Mouse (Mus musculus): ENCODE measurements around the gene Mup20. TPM values are rescaled to one million over a fixed set of nuclear protein-coding genes. Genes with fewer than 3 reads are reported as not detected.
"Not testable (repeated sequence)": the region's sequence is repeated elsewhere in the genome, so short reads cannot be mapped to it uniquely, and the experiment has no call there.

Mup20 gene
- total RNA-seq (2014; fragmentation: Nextera tagmentation): not detected in 2 replicates
- not detected in 2 replicates for total RNA-seq (2017)

- not testable (repeated sequence) for ATAC-seq (replicated peaks; ENCODE audit: low FRiP score, low TSS enrichment, poor library complexity, severe bottlenecking)
Observed at GRCm38 (mm10) chr4:62054058-62054457, at the start of gene Mup20. TSS of gene Mup20 (minus strand) at chr4:62054158.

- ATAC-seq (replicated peaks; ENCODE audit: low FRiP score, low TSS enrichment, poor library complexity, severe bottlenecking): not testable (repeated sequence)
Observed at GRCm38 (mm10) chr4:62103366-62103765, 49.4 kb upstream of the Mup20 start.

GRCm38 (mm10) chr4:62087953-62088352, 34.0 kb upstream of the Mup20 start:
- no peak for ATAC-seq (replicated peaks; ENCODE audit: low FRiP score, low TSS enrichment, poor library complexity, severe bottlenecking)

- no peak for ATAC-seq (replicated peaks; ENCODE audit: low FRiP score, low TSS enrichment, poor library complexity, severe bottlenecking)
Observed at GRCm38 (mm10) chr4:62087241-62087640, 33.3 kb upstream of the Mup20 start, which contains the start of gene Mup3. TSS of gene Mup3 (minus strand) at chr4:62087342.

- no peak for ATAC-seq (replicated peaks; ENCODE audit: low FRiP score, low TSS enrichment, poor library complexity, severe bottlenecking)
Observed at GRCm38 (mm10) chr4:62082755-62083154, 28.8 kb upstream of the Mup20 start.

GRCm38 (mm10) chr4:62075126-62075525, 21.2 kb upstream of the Mup20 start:
- no peak for ATAC-seq (replicated peaks; ENCODE audit: low FRiP score, low TSS enrichment, poor library complexity, severe bottlenecking)

- ATAC-seq (replicated peaks; ENCODE audit: low FRiP score, low TSS enrichment, poor library complexity, severe bottlenecking): not testable (repeated sequence)
Observed at GRCm38 (mm10) chr4:62054780-62055179, 822 bp upstream of the Mup20 start.

- no peak for ATAC-seq (replicated peaks; ENCODE audit: low FRiP score, low TSS enrichment, poor library complexity, severe bottlenecking)
Observed at GRCm38 (mm10) chr4:62026281-62026680, 27.7 kb downstream of the Mup20 start.

GRCm38 (mm10) chr4:62024256-62024959, 29.6 kb downstream of the Mup20 start:
- no peak for ATAC-seq (replicated peaks; ENCODE audit: low FRiP score, low TSS enrichment, poor library complexity, severe bottlenecking)

GRCm38 (mm10) chr4:62023646-62024045, 30.3 kb downstream of the Mup20 start:
- ATAC-seq (replicated peaks; ENCODE audit: low FRiP score, low TSS enrichment, poor library complexity, severe bottlenecking): no peak

- ATAC-seq (replicated peaks; ENCODE audit: low FRiP score, low TSS enrichment, poor library complexity, severe bottlenecking): no peak
Observed at GRCm38 (mm10) chr4:62023120-62023519, 30.8 kb downstream of the Mup20 start.

GRCm38 (mm10) chr4:62020511-62020910, 33.4 kb downstream of the Mup20 start:
- not testable (repeated sequence) for ATAC-seq (replicated peaks; ENCODE audit: low FRiP score, low TSS enrichment, poor library complexity, severe bottlenecking)

Other genes with a start within 250 kb of the Mup20 start
- gene Mup5, start 218.9 kb downstream of the Mup20 start, total RNA-seq (2014; fragmentation: Nextera tagmentation): not detected in 2 replicates
- gene Mup5, start 218.9 kb downstream of the Mup20 start, total RNA-seq (2017): not detected in 2 replicates
- gene Mup3, start 33.2 kb upstream of the Mup20 start, total RNA-seq (2014; fragmentation: Nextera tagmentation): not detected in 2 replicates
- not detected in 2 replicates for gene Mup3, start 33.2 kb upstream of the Mup20 start, total RNA-seq (2017)
- not detected in 2 replicates for gene Mup21, start 96.7 kb upstream of the Mup20 start, total RNA-seq (2014; fragmentation: Nextera tagmentation)
- gene Mup21, start 96.7 kb upstream of the Mup20 start, total RNA-seq (2017): not detected in 2 replicates
- gene Zfp37, start 176.9 kb upstream of the Mup20 start, total RNA-seq (2014; fragmentation: Nextera tagmentation): not detected in 2 replicates
- gene Zfp37, start 176.9 kb upstream of the Mup20 start, total RNA-seq (2017): not detected in 2 replicates
- gene Slc31a2, start 208.4 kb upstream of the Mup20 start, total RNA-seq (2014; fragmentation: Nextera tagmentation): 1.2 TPM in 1 of 2 replicates, not detected in the other
- gene Slc31a2, start 208.4 kb upstream of the Mup20 start, total RNA-seq (2017): 0.84 and 1.8 TPM in 2 replicates

All from megakaryocyte-erythroid progenitor cell, adult 5-6 weeks (primary cell).